Mouse (Mus musculus) erythroblast, embryonic 14.5 days (primary cell): Measurements from ENCODE around the gene Unc80.

Experiments used
- GATA1 ChIP-seq: IDR thresholded peaks from 2 replicates; pipeline ENCODE4 v1.6.1; 2012; ENCODE audit warnings: low read length, inconsistent platforms, mixed read lengths
- TAL1 ChIP-seq: IDR thresholded peaks from 3 replicates; pipeline ENCODE4 v1.6.1; 2012; ENCODE audit warnings: low read length, inconsistent platforms, mixed read lengths

DNA sequence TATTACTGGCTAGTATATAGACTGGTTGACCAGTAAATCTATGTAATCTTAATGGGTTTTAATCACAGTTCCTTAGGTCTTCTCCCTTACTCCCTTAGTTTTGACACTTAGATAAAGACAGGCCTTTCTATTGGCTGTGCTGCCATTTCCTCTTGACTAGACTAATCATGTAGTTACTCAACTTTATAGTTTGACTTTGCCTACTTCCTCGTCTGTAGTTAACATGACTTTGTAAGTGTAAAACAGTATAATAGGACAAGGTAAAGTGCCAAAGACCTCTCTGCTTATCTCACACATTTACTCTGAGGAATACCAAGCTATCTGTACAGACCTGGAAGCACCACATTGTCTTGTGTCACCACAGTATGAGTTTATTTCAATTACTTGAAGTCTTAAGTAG, 262.4 kb downstream of the Unc80 start:
- TF ChIP-seq GATA1 (no peak), TAL1 (no peak)
